8 mouse cellular contexts compared by ENCODE assay signal in the genomic region with DNA sequence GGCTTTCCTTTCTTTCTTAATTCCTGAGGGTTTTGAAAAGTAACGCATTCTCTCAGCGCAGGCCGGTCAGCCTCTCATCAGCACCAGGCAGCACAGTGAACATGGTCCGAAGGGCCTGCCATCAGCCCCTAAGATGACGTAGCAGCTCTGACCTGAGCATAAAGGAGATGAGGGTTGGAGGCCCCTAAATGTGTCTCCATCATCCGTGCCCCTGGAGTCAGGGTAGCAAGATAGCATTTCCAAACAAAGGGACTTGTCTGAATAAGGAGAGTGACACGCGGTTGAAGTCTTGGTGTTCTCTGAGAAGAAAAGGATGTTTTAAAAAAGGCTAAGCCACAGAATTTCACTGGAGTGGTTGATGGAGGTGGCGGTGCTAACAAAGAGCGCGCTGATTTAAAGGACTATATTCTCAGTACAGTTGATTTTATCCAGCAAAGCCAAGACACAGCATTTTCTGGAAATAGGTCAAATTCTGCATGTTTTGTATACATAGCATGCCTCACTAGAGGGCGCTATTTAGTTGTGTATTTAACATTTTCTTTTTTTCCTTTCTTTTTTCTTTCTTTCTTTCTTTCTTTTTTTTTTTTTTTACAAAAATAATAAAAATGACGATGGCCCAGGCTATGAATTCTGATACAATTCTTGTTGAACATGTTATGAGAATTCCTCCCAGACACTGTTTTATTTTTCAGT. TPM values are rescaled to one million over a fixed set of nuclear protein-coding genes. Genes with fewer than 3 reads are reported as not detected.
DNase-seq lines count a peak whose midpoint lies in the region; ATAC-seq and TF ChIP-seq lines count a peak whose summit lies in the region.

No protein-coding gene starts in this region.

- no peak overlapping the region for H3K27ac ChIP-seq in left cerebral cortex, adult 2 months
- no peak overlapping the region for H3K27ac ChIP-seq in forebrain, postnatal 0 days (ENCODE audit: low read depth, low read length)

- H3K36me3 ChIP-seq in forebrain, postnatal 0 days (ENCODE audit: insufficient read depth) = no peaks in the 10 kb centered on the region
- H3K36me3 ChIP-seq in myocyte (ENCODE audit: control insufficient read depth, insufficient read depth) = no peaks in the 10 kb centered on the region

- DNase-seq in cerebellum, postnatal 4 days (ENCODE audit: low spot score in 2 of 2) = no peak
- no peak for DNase-seq in left cerebral cortex, adult 2 months (ENCODE audit: extremely low spot score in 1 of 2, low spot score in 2 of 2)
- DNase-seq in left cerebral cortex, postnatal 36 days (ENCODE audit: low spot score in 2 of 2) = no peak
- peak; percentile 84 for DNase-seq in forebrain, postnatal 0 days
- DNase-seq in urinary bladder, postnatal 14 days (ENCODE audit: low spot score) = no peak
- no peak for DNase-seq in urinary bladder, adult 2 months (ENCODE audit: low spot score)

- WGBS in forebrain, postnatal 0 days = 49% methylated on average over 13 of the region's 13 CpGs

- no peak for TF ChIP-seq POLR2A in myocyte (IDR thresholded peaks at IDR 0.05; ENCODE audit: insufficient read length, low read depth)

- no peaks in the 10 kb centered on the region for H3K79me2 ChIP-seq in myocyte (ENCODE audit: control insufficient read depth, insufficient read depth)

- no peaks in the 10 kb centered on the region for H3K4me1 ChIP-seq in forebrain, postnatal 0 days (ENCODE audit: insufficient read depth)

- intact Hi-C loops in left cerebral cortex, adult 2 months (cut with DNase I) = loop anchor here (1.0 to 2.0 kb wide), 2 partner anchors 859 to 1111 kb away; no protein-coding TSS in a partner anchor
- intact Hi-C loops in left cerebral cortex, postnatal 36 days (cut with DNase I) = loop anchor here (5.0 to 10.0 kb wide), 2 partner anchors 855 to 1112 kb away; no protein-coding TSS in a partner anchor

- 0 out of 2 replicates have a peak, but pooled peaks have one; percentile 40 for ATAC-seq in cerebellum, adult (ENCODE audit: insufficient number of reproducible peaks, low FRiP score, low TSS enrichment)
- no peak for ATAC-seq in forebrain, postnatal 0 days

- no peak overlapping the region for H3ac ChIP-seq in myocyte (ENCODE audit: control insufficient read depth, insufficient read length)

- H3K27me3 ChIP-seq in forebrain, postnatal 0 days (ENCODE audit: insufficient read depth, low read length) = no peaks in the 10 kb centered on the region
- no peaks in the 10 kb centered on the region for H3K27me3 ChIP-seq in myocyte (ENCODE audit: control insufficient read depth, insufficient read depth, insufficient read length)

- H3K4me3 ChIP-seq in left cerebral cortex, adult 2 months = no peak overlapping the region
- no peak overlapping the region for H3K4me3 ChIP-seq in forebrain, postnatal 0 days (ENCODE audit: low read depth, low read length)
- H3K4me3 ChIP-seq in myocyte = no peak overlapping the region

- peak; percentile 79 for TF ChIP-seq CTCF in left cerebral cortex, adult 2 months (IDR thresholded peaks at IDR 0.05)
- TF ChIP-seq CTCF in forebrain, postnatal 0 days (IDR thresholded peaks at IDR 0.05; ENCODE audit: low read depth) = peak; percentile 74

- H3K9ac ChIP-seq in forebrain, postnatal 0 days = no peak overlapping the region

- no peak overlapping the region for H3K4me2 ChIP-seq in forebrain, postnatal 0 days (ENCODE audit: low read depth)
- peak overlapping the region; percentile 15 for H3K4me2 ChIP-seq in myocyte (ENCODE audit: low read depth)

- no peaks in the 10 kb centered on the region for H3K9me3 ChIP-seq in forebrain, postnatal 0 days (ENCODE audit: low read length)

TF ChIP-seq in myocyte, 11 proteins besides CTCF, POLR2A, EP300 and RAD21:
- TF ChIP-seq USF1 (IDR thresholded peaks at IDR 0.05; ENCODE audit: low read depth) (no peak), CEBPB (IDR thresholded peaks at IDR 0.05; ENCODE audit: insufficient read depth, poor library complexity, severe bottlenecking) (no peak), MAX (IDR thresholded peaks at IDR 0.05; ENCODE audit: low read depth) (no peak), POLR2AphosphoS2 (IDR thresholded peaks at IDR 0.05; ENCODE audit: insufficient read length, low read depth) (no peak), SRF (IDR thresholded peaks at IDR 0.05; ENCODE audit: control insufficient read depth, insufficient read length, low read depth) (no peak), TCF12 (IDR thresholded peaks at IDR 0.05; ENCODE audit: insufficient read depth, poor library complexity, severe bottlenecking) (no peak), TCF3 (IDR thresholded peaks at IDR 0.05; ENCODE audit: insufficient read length, low read depth) (no peak), E2F4 (IDR thresholded peaks at IDR 0.05; ENCODE audit: insufficient read depth) (no peak), MYOD1 (IDR thresholded peaks at IDR 0.05; ENCODE audit: control insufficient read depth in 1 of 3, insufficient read length in 2 of 3, low read depth in 2 of 3) (no peak), MYOG (IDR thresholded peaks at IDR 0.05; ENCODE audit: control insufficient read depth in 1 of 3, insufficient read depth in 1 of 3, insufficient read length in 2 of 3, low read depth in 2 of 3) (no peak), REST (IDR thresholded peaks at IDR 0.05; ENCODE audit: insufficient read depth, insufficient read length) (no peak)

RNA-seq across cellular contexts. Expression of a gene that starts 34.8 kb away (rescaled TPM):
- total RNA-seq in left cerebral cortex, adult 2 months (2021) = 10 to 100 TPM; 15.9 to 17.2 TPM
- 10 to 100 TPM; 15.9 to 17.9 TPM for total RNA-seq in left cerebral cortex, postnatal 36 days (2021)
- 26.0 and 32.3 TPM in 2 replicates for total RNA-seq in forebrain, postnatal 0 days (2014; rRNA removed)
- 27.6 and 29.6 TPM in 2 replicates for polyA plus RNA-seq in forebrain, postnatal 0 days (2015; fragmentation: Nextera tagmentation; extraction: Ambion mirVana)
- polyA plus RNA-seq in myocyte (2012; fragmentation: generic; extraction: Trizol) = 22.6 TPM
- polyA plus RNA-seq in urinary bladder, adult 2 months (2012; rRNA removed) = 13.4 and 14.3 TPM in 2 replicates
